Mouse (Mus musculus) Muller cell, postnatal 12 days (primary cell): ENCODE results near the gene Chat.
"Not testable (repeated sequence)": the region's sequence is repeated elsewhere in the genome, so short reads cannot be mapped to it uniquely, and the experiment has no call there.

Experiments
- DNase-seq: peaks from one replicate; pipeline ENCODE4 v3.0.0-alpha.2; 2015; ENCODE audit errors: inconsistent ontology term

Gene Chat

GRCm38 (mm10) chr14:32463211-32464040 lies 2.4 kb downstream of the Chat start:
- DNase-seq, result no peak

- DNase-seq, result no peak
Measured at GRCm38 (mm10) chr14:32452552-32452951, 13.2 kb downstream of the Chat start.

GRCm38 (mm10) chr14:32446989-32447388 lies 18.8 kb downstream of the Chat start:
- no peak for DNase-seq

GRCm38 (mm10) chr14:32443446-32443845 lies 22.3 kb downstream of the Chat start:
- DNase-seq, result peak; percentile 50

DNA sequence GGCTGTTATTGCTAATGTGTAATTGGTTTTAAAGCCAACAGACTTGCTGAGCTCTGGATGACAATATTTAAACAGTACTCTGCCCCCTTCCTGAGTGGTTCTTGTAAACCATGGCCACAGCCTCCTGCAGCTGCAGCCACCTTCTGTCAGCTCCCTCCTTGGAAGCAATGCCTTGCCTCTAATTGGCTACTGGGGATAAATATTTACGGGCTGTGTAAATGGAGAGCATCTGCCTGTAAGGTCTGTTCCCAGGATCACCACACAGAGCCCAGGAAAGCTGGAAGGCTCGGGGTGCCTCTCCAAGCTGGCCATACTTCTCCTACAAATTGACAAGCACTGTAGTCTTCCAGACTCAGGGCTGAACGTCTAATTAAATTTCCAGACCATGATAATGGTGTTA lies 26.0 kb downstream of the Chat start:
- no peak for DNase-seq

DNA sequence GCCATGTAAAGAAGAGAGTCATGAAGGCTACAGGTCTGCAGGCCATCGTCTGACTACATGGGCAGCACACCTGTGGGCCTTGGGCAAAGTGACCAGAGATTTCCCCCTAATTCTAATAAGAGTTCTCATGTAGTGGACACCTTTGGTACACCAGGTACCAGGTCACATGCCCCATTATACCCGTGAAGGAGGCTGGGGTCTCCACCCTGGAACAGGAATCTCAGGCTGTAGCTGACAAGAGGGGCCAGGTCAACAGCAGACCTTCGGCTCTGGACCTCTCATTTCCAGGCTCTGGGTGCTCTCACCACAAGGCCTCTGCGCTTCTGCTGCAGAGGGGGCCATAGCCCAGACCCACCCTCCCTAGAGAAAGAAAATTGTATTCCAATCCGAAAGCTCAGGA lies 26.5 kb downstream of the Chat start:
- DNase-seq, result no peak

- no peak for DNase-seq
Measured at GRCm38 (mm10) chr14:32437352-32437793, 28.4 kb downstream of the Chat start.

GRCm38 (mm10) chr14:32429030-32429602 lies 36.7 kb downstream of the Chat start:
- DNase-seq, result peak; percentile 53

- DNase-seq, result no peak
Measured at GRCm38 (mm10) chr14:32423946-32424345, 41.8 kb downstream of the Chat start.

- DNase-seq, result no peak
Measured at GRCm38 (mm10) chr14:32418747-32419146, 47.0 kb downstream of the Chat start.

DNA sequence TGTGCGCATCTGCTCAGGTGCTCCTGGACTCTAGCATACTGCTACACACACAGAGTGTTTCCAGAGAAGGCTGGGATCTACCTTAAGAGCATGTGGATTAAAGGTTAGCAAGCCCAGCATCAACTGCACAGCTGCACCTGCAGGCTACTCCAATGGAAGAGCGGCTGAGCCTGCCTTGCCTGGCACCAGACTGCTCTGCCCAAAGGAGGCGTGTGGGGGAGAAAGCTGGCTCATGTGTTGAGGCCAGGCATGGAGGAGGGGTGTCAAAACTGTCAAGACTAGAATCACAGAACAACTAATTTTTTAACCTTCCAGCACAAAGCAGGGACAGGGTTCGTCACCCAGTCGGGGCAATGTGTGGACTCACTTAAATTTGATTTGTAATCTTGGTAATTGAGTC lies 53.7 kb downstream of the Chat start:
- DNase-seq, result no peak

DNA sequence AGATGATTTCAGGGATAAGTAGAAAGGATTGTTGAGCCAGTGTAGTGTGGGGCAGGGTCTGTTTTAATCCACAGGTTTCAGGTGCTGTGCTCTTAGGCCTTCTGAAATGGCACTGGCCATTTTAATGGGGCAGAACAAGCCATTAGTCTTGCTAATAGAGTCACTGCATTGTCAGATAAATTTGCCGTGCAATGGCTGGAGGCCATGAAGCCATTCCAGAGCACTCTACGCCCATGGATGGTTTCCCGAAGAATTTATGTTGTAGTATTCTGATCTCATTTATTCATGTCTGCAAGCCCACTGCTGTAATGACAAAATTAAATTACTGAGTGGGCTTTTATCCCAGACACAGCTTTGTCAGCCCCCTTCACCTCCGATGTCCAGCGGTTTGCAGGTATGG lies 55.7 kb downstream of the Chat start:
- DNase-seq, result no peak

- not testable (repeated sequence) for DNase-seq
Measured at GRCm38 (mm10) chr14:32405399-32405798, 60.4 kb downstream of the Chat start.

- DNase-seq, result peak; percentile 62
Measured at GRCm38 (mm10) chr14:32388196-32388595, 77.6 kb downstream of the Chat start, which contains the start of gene 1700024G13Rik. Gene 1700024G13Rik, minus strand, starts transcription at chr14:32388391.

DNA sequence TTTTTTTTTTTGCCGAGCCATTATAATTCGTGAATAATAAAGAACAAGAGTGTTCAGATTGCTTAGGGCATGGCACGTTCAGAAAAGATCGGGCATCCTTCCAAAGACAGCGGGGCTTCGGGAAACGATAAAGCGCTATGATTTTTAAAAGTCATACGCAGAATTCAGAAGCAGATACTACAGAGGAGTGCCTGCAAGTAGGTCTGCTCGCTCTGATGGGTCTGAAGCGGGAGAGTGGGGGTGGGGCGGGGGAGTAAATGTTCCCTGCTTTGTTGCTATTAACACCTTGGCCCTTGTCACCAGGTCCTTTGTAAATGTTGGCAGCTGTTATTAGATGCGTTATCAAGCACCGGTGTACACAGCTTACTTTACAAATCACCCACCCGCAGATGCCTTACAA lies 84.2 kb downstream of the Chat start:
- no peak for DNase-seq

DNA sequence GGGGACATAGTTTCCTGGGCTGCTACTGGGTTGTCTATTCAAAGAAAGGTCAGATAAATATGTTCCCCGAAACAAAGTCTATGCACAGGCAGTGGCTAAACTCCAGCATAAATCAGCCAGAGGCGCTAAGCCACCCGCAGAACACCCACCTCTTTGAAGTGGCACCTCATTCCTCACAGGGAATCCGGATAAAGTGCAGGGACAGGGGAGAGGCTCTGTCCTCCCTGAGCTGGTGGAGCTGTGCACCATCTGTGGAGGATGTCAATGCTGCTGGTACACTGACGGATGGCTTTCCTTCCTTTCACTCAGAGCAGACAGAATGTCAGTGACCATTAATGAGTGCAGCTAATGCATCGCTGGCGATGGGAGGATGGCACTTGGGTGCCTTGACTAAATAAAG lies 84.7 kb downstream of the Chat start:
- no peak for DNase-seq

DNA sequence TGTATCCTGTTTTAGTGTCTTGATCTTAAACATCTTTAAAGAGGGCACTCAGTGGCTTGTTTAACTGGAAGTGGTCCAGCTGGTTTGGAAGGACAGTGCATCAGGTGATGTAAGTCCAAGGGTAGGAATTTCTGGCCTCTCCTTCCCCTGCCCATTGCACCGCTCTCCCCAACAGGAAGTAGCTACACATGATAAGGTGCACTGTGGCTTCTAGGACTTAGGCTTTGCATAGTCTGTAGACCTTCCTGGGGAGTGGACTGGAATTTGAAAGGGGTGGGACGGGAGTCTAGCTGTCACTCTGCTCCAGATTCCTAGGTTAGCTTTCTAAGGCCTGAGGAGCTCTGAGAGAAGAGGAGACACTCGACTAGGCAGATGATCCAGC lies 85.7 kb downstream of the Chat start:
- DNase-seq, result no peak

DNA sequence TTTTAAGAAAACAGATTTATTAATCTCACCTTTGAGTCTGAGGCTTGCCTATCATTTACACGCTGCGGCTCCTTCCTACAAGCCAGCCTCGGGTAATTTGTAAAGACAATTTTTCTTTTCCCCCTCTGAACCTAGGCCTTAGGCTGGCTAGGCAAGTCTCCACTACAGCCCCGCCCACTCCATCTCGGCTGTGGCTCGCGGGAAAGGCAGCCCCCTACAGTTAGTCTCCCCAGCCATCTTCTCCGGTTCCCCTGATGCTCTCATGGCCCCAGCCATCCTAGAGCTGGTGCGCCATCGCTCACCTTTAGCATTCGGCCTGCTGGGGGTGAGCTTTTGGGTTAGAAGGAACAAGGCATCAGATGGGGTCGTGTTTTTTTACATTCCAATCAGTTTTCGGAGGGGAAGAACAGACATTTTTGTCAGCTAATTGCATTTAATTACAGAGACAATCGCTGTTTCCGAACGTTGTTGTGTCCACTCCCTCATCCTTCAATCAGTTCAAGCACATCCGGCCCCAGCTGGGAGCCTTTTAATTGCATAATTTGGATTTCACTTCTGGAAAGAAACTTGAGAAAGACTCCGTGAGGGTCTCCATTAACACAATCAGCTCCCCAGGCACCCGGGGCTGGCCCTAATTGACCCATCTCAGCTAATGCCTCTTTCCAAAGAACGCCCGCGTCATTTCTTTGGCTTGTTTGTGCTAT lies 86.2 kb downstream of the Chat start:
- peak; percentile 83 for DNase-seq

GRCm38 (mm10) chr14:32372510-32372909 lies 93.3 kb downstream of the Chat start:
- no peak for DNase-seq

- DNase-seq, result no peak
Measured at GRCm38 (mm10) chr14:32369756-32370155, 96.0 kb downstream of the Chat start.

GRCm38 (mm10) chr14:32364359-32364758 lies 101.4 kb downstream of the Chat start:
- no peak for DNase-seq
